Comparison of ENCODE assay signal across 8 mouse cellular contexts in the genomic region with DNA sequence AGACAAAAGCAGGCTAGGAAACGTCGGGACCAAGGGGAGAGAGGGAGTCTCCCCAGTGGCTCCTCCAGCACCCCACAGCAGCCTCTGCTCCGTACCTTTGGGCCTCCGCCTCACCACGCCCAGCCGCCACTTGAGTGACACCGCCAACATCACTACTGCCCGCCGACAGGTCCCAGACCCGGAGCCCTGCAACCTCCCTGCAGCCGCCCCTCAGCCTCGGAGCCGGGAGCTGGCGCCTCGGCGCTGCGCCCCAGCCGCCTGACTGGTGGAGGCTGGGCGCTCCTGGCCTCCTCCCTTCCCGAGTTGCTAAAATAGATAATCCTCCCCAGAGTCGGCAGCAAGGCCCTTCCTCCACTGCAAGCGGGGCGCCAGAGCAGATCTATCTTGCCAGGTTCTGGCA. TPM values are rescaled to one million over a fixed set of nuclear protein-coding genes. Genes with fewer than 3 reads are reported as not detected.
DNase-seq lines count a peak whose midpoint lies in the region; ATAC-seq and TF ChIP-seq lines count a peak whose summit lies in the region.

No protein-coding gene starts in this region.

- H3K4me3 ChIP-seq in intestine, embryonic 14.5 days (ENCODE audit: low read depth, low read length): peak overlapping the region; percentile 10; the same call in 1 of the 2 replicates
- H3K4me3 ChIP-seq in midbrain, postnatal 0 days (ENCODE audit: low read depth, low read length): peak overlapping the region; percentile 46
- H3K4me3 ChIP-seq in thymus, adult 2 months (ENCODE audit: control insufficient read depth, insufficient read depth, low read length): no peak overlapping the region

- no peak for TF ChIP-seq POLR2A in thymus, adult 2 months (IDR thresholded peaks at IDR 0.05; ENCODE audit: control insufficient read depth, extremely low read depth, insufficient read depth, low read length, poor library complexity)

- H3K4me2 ChIP-seq in intestine, embryonic 14.5 days (ENCODE audit: low read length): peak overlapping the region; percentile 47
- peak overlapping the region; percentile 71 for H3K4me2 ChIP-seq in midbrain, postnatal 0 days (ENCODE audit: low read depth, low read length, poor library complexity, severe bottlenecking)

- no peaks in the 10 kb centered on the region for H3K9me3 ChIP-seq in intestine, embryonic 14.5 days (ENCODE audit: control insufficient read depth, low read length)
- H3K9me3 ChIP-seq in midbrain, postnatal 0 days (ENCODE audit: low read length): no peaks in the 10 kb centered on the region

- peaks cover 27% of the 10 kb centered on the region for H3K27me3 ChIP-seq in intestine, embryonic 14.5 days (replicated peaks; ENCODE audit: control insufficient read depth, insufficient read depth, low read length)
- H3K27me3 ChIP-seq in midbrain, postnatal 0 days (ENCODE audit: insufficient read depth, low read length): no peaks in the 10 kb centered on the region
- H3K27me3 ChIP-seq in thymus, adult 2 months (ENCODE audit: control insufficient read depth, insufficient read depth, low read length): peaks cover 6% of the 10 kb centered on the region; the same call in 1 of the 2 replicates

- no peak overlapping the region for H3K27ac ChIP-seq in intestine, embryonic 14.5 days (ENCODE audit: low read depth)
- H3K27ac ChIP-seq in midbrain, postnatal 0 days (ENCODE audit: low read depth, low read length): peak overlapping the region; percentile 67
- no peak overlapping the region for H3K27ac ChIP-seq in thymus, adult 2 months (ENCODE audit: control insufficient read depth, insufficient read depth, low read length)

- under 1% methylated on average over 20 of the region's 23 CpGs for WGBS in intestine, embryonic 14.5 days
- WGBS in midbrain, postnatal 0 days: 4% methylated on average over 23 of the region's 23 CpGs
- 6% methylated on average over 23 of the region's 23 CpGs for WGBS in thymus, adult 2 months

- ATAC-seq in intestine, embryonic 14.5 days (replicated peaks; ENCODE audit: low FRiP score, low TSS enrichment, low read depth): no peak
- peak; percentile 22; the same call in 1 of the 2 replicates for ATAC-seq in midbrain, postnatal 0 days (ENCODE audit: low FRiP score)

- no peak for TF ChIP-seq CTCF in midbrain, postnatal 0 days (IDR thresholded peaks at IDR 0.05)
- no peak for TF ChIP-seq CTCF in thymus, adult 2 months (IDR thresholded peaks at IDR 0.05; ENCODE audit: borderline replicate concordance, control insufficient read depth, extremely low read depth, insufficient read depth, low read length, poor library complexity)

- DNase-seq in gastrocnemius, adult 18-20 months (ENCODE audit: low spot score): peak; percentile 22
- DNase-seq in gastrocnemius, postnatal 25 days: no peak
- DNase-seq in testis, postnatal 10 days (ENCODE audit: low spot score): peak; percentile 62
- no peak for DNase-seq in testis, postnatal 14 days (ENCODE audit: low spot score)
- no peak for DNase-seq in intestine, embryonic 14.5 days (ENCODE audit: low spot score)
- peak; percentile 15 for DNase-seq in midbrain, postnatal 0 days (ENCODE audit: low spot score)
- DNase-seq in thymus, adult 2 months: no peak
- DNase-seq in thymus, postnatal 14 days: no peak

- H3K36me3 ChIP-seq in intestine, embryonic 14.5 days (ENCODE audit: control insufficient read depth, insufficient read depth, low read length): no peaks in the 10 kb centered on the region
- H3K36me3 ChIP-seq in midbrain, postnatal 0 days (ENCODE audit: insufficient read depth, low read length): no peaks in the 10 kb centered on the region
- no peaks in the 10 kb centered on the region for H3K36me3 ChIP-seq in thymus, adult 2 months (ENCODE audit: control insufficient read depth, insufficient read depth, low read length)

- 0 out of 2 replicates have a peak, but pooled peaks cover 3% of the 10 kb centered on the region for H3K4me1 ChIP-seq in intestine, embryonic 14.5 days (replicated peaks; ENCODE audit: control insufficient read depth, insufficient read depth, low read length)
- H3K4me1 ChIP-seq in midbrain, postnatal 0 days (ENCODE audit: insufficient read depth, low read length): peaks cover 7% of the 10 kb centered on the region; the same call in 1 of the 2 replicates
- H3K4me1 ChIP-seq in thymus, adult 2 months (replicated peaks; ENCODE audit: control insufficient read depth, insufficient read depth, low read length): no peaks in the 10 kb centered on the region

- 0 out of 2 replicates have a peak overlapping the region, but pooled peaks have one; percentile 10 for H3K9ac ChIP-seq in intestine, embryonic 14.5 days (ENCODE audit: low read length)
- H3K9ac ChIP-seq in midbrain, postnatal 0 days (replicated peaks; ENCODE audit: low read length, poor library complexity, severe bottlenecking): peak overlapping the region; percentile 60

RNA-seq across cellular contexts. Expression of gene Grip2, which starts 19.9 kb away (rescaled TPM):
- 1 to 10 TPM; 2.6 to 3.0 TPM for total RNA-seq in gastrocnemius, adult 18-20 months (2021)
- 1 to 10 TPM; 3.9 to 5.3 TPM for total RNA-seq in gastrocnemius, postnatal 25 days (2021)
- polyA plus RNA-seq in intestine, embryonic 14.5 days (2014; fragmentation: Nextera tagmentation; extraction: Ambion mirVana): 0.30 and 0.34 TPM in 2 replicates
- 22.8 and 29.7 TPM in 2 replicates for total RNA-seq in midbrain, postnatal 0 days (2014; rRNA removed)
- polyA plus RNA-seq in midbrain, postnatal 0 days (2015; fragmentation: Nextera tagmentation; extraction: Ambion mirVana): 7.7 and 7.8 TPM in 2 replicates
- polyA plus RNA-seq in thymus, adult 2 months (2012; rRNA removed): 0.46 and 1.4 TPM in 2 replicates

Comparison
In these comparisons a context has a peak if more than half of its experiments do, and no peak if none do; other contexts are left out.
1. DNase-seq: peak in gastrocnemius, adult 18-20 months (single experiment), testis, postnatal 10 days (single experiment) and midbrain, postnatal 0 days (single experiment); none in gastrocnemius, postnatal 25 days (single experiment), testis, postnatal 14 days (single experiment), intestine, embryonic 14.5 days (single experiment), thymus, adult 2 months (single experiment) and thymus, postnatal 14 days (single experiment).